Mouse (Mus musculus): ENCODE results near the gene Snapc4. TPM values are rescaled to one million over a fixed set of nuclear protein-coding genes. Genes with fewer than 3 reads are reported as not detected.
A peak's percentile ranks its signal among the peaks of the same experiment; 100 is the strongest.

Gene Snapc4
- 10 to 100 TPM in 1 of 2 experiments, 1 to 10 TPM in 1; 8.9 to 11.2 TPM for total RNA-seq (2021)

GRCm38 (mm10) chr2:26380131-26380771 lies at the start of gene Snapc4:
TSS of gene Snapc4 (minus strand) at chr2:26380653.
- intact Hi-C loops (cut with DNase I) = no loop called here
- DNase-seq (ENCODE audit: low spot score) = peak; percentile 60

- intact Hi-C loops (cut with DNase I) = no loop called here
- DNase-seq (ENCODE audit: low spot score) = no peak
These were observed 49.4 kb upstream of the Snapc4 start for GRCm38 (mm10) chr2:26429851-26430250.

GRCm38 (mm10) chr2:26424541-26424940 lies 44.1 kb upstream of the Snapc4 start:
- intact Hi-C loops (cut with DNase I) = no loop called here
- DNase-seq (ENCODE audit: low spot score) = no peak

- intact Hi-C loops (cut with DNase I) = no loop called here
These were observed 42.6 kb upstream of the Snapc4 start for GRCm38 (mm10) chr2:26423086-26423485.

GRCm38 (mm10) chr2:26421969-26422368 lies 41.5 kb upstream of the Snapc4 start:
- no peak for DNase-seq (ENCODE audit: low spot score)
- intact Hi-C loops (cut with DNase I) = no loop called here

More at GRCm38 (mm10) chr2:26423086-26423485, 42.6 kb upstream of the Snapc4 start:
- no peak for DNase-seq (ENCODE audit: low spot score)

- intact Hi-C loops (cut with DNase I) = no loop called here
- no peak for DNase-seq (ENCODE audit: low spot score)
These were observed 37.7 kb upstream of the Snapc4 start for GRCm38 (mm10) chr2:26418120-26418519.

GRCm38 (mm10) chr2:26417066-26417465 lies 36.6 kb upstream of the Snapc4 start:
- DNase-seq (ENCODE audit: low spot score) = no peak
- intact Hi-C loops (cut with DNase I) = no loop called here

- intact Hi-C loops (cut with DNase I) = loop anchor here (5.0 kb wide), 1 partner anchor 109 kb away; no protein-coding TSS in a partner anchor
- no peak for DNase-seq (ENCODE audit: low spot score)
These were observed 30.5 kb upstream of the Snapc4 start for GRCm38 (mm10) chr2:26410931-26411411.

- DNase-seq (ENCODE audit: low spot score) = no peak
- intact Hi-C loops (cut with DNase I) = loop anchor here (5.0 kb wide), 1 partner anchor 108 kb away; no protein-coding TSS in a partner anchor
These were observed 29.6 kb upstream of the Snapc4 start for GRCm38 (mm10) chr2:26410091-26410490.

- DNase-seq (ENCODE audit: low spot score) = no peak
- intact Hi-C loops (cut with DNase I) = loop anchor here (5.0 kb wide), 1 partner anchor 82 kb away; no protein-coding TSS in a partner anchor
These were observed 28.9 kb upstream of the Snapc4 start for GRCm38 (mm10) chr2:26409362-26409761.

GRCm38 (mm10) chr2:26408515-26409356 lies 28.3 kb upstream of the Snapc4 start, which contains the start of gene Inpp5e:
TSS of gene Inpp5e (minus strand) at chr2:26409203.
- DNase-seq (ENCODE audit: low spot score) = peak; percentile 90
- intact Hi-C loops (cut with DNase I) = loop anchor here (5.0 kb wide), 1 partner anchor 81 kb away; no protein-coding TSS in a partner anchor

GRCm38 (mm10) chr2:26403306-26403705 lies 22.9 kb upstream of the Snapc4 start:
- no peak for DNase-seq (ENCODE audit: low spot score)
- intact Hi-C loops (cut with DNase I) = no loop called here

- intact Hi-C loops (cut with DNase I) = no loop called here
- DNase-seq (ENCODE audit: low spot score) = no peak
These were observed 21.8 kb upstream of the Snapc4 start for GRCm38 (mm10) chr2:26402265-26402664.

- intact Hi-C loops (cut with DNase I) = no loop called here
- no peak for DNase-seq (ENCODE audit: low spot score)
These were observed 20.6 kb upstream of the Snapc4 start for GRCm38 (mm10) chr2:26401023-26401422.

GRCm38 (mm10) chr2:26400296-26400695 lies 19.8 kb upstream of the Snapc4 start:
- intact Hi-C loops (cut with DNase I) = no loop called here
- no peak for DNase-seq (ENCODE audit: low spot score)

GRCm38 (mm10) chr2:26399647-26400046 lies 19.2 kb upstream of the Snapc4 start:
- peak; percentile 31 for DNase-seq (ENCODE audit: low spot score)

GRCm38 (mm10) chr2:26398978-26399377 lies 18.5 kb upstream of the Snapc4 start:
- intact Hi-C loops (cut with DNase I) = no loop called here
- DNase-seq (ENCODE audit: low spot score) = no peak

More at GRCm38 (mm10) chr2:26399647-26400046, 19.2 kb upstream of the Snapc4 start:
- intact Hi-C loops (cut with DNase I) = no loop called here

GRCm38 (mm10) chr2:26391617-26392016 lies 11.2 kb upstream of the Snapc4 start:
- intact Hi-C loops (cut with DNase I) = no loop called here
- no peak for DNase-seq (ENCODE audit: low spot score)

- intact Hi-C loops (cut with DNase I) = no loop called here
- DNase-seq (ENCODE audit: low spot score) = no peak
These were observed 10.5 kb upstream of the Snapc4 start for GRCm38 (mm10) chr2:26390954-26391353.

- intact Hi-C loops (cut with DNase I) = loop anchor here (1.0 kb wide), 1 partner anchor 37 kb away; the partner anchor contains the start of gene Dnlz
- peak; percentile 72 for DNase-seq (ENCODE audit: low spot score)
These were observed 8.8 kb upstream of the Snapc4 start, which contains the start of the genes Entr1 and Pmpca for GRCm38 (mm10) chr2:26389154-26389690. TSS of gene Entr1 (minus strand) at chr2:26389316. TSS of gene Pmpca (plus strand) at chr2:26389339.

All from heart, postnatal 25 days (tissue).